Mouse (Mus musculus): ENCODE results near the gene Caln1. TPM values are rescaled to one million over a fixed set of nuclear protein-coding genes. Genes with fewer than 3 reads are reported as not detected.

The Caln1 gene
- total RNA-seq, 2 experiments from 2014 or later, result 129 to 132 TPM

DNA sequence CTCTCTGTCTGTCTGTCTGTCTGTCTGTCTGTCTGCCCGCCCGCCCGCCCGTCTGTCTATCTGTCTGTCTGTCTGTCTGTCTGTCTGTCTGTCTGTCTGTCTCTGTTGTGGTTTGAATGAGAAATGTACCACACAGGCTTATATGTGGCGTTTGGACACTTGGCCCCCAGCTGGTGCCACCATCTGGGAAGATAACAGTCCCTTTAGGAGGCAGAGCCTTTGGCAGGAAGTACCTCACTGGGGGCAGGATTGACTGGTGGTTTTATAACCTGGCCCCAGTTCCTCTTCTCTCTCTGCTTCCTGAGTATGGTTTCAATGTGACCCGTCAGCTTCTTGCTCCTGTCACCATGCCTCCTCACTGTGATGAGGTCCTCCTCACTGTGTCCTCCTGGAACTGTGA lies 40.5 kb downstream of the Caln1 start:
- no peak for TF ChIP-seq CTCF (conservative IDR thresholded peaks at IDR 0.05)
- no peak for DNase-seq (ENCODE audit: low spot score in 2 of 2)
- Histone ChIP-seq H3K27ac (no peak overlapping the region), H3K4me3 (no peak overlapping the region)

DNA sequence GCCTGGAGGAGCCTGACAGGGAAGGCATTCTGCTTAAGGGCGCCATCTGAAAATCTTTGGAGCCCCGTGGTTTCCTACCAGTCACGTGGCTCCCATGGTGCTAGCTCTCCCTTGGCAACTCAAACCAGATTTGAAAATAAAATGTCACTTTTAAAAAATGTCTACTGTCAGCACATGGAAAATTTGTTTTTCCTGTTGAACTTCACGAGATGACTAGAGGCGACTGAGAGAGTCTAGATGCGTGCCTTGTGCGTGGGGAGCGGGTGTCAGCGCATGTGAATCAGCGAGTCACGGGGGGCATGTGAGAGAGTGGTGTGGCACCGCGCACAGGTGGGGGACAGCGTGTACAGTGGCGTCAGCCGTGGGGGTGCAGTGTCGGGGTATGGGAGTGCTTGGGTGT lies 42.3 kb downstream of the Caln1 start:
- Histone ChIP-seq H3K4me3 (no peak overlapping the region), H3K27ac (no peak overlapping the region; the same call in 1 of the 2 replicates)
- DNase-seq (ENCODE audit: low spot score in 2 of 2), result peak in 1 of 2 experiments; percentile 28
- TF ChIP-seq CTCF (conservative IDR thresholded peaks at IDR 0.05), result no peak

DNA sequence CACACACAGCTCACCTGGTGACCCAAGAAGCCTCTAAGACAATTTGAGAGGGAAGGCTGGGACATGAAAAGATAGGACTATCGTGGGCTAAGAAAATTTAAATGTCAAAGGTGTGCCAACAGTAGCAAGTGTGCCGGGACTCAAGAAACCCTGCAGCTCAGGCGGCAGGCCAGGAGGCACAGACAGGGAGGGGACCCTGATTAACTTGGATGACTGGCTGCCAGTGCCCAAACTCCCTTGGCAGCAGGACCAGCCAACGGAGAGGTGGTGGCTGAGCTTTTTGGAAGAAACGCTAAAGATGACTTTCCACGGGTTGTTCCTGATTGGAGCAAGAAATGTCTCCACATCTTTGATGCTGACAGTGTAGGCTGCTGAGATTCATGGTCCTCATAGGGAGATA lies 78.2 kb downstream of the Caln1 start:
- no peak for DNase-seq (ENCODE audit: low spot score in 2 of 2)
- TF ChIP-seq CTCF (conservative IDR thresholded peaks at IDR 0.05), result no peak
- Histone ChIP-seq H3K4me3 (no peak overlapping the region), H3K27ac (no peak overlapping the region)

DNA sequence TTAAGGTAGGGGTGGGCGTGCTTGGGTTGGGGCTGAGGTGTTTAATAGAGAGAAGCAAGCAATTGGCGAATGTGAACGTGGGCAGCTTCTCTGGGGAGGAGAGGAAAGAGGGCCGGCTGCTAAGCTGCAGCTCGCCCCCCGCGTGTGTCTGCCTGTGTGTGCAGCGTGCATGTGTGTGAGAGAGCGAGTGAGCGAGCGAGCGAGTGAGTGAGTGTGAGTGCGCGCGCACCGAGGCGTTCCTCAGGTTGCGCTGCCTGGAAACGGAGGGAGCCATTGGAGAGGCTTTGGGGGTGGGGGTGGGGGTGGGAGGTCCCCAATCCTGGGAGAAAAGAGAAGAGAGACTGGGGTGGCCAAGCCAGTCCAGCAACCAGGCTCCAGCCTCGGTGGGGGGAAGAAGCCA lies 79.2 kb downstream of the Caln1 start:
- peak; percentile 62 to 65 for DNase-seq (ENCODE audit: low spot score in 2 of 2)
- Histone ChIP-seq H3K4me3 (peak overlapping the region; percentile 76), H3K27ac (peak overlapping the region; percentile 85)
- no peak for TF ChIP-seq CTCF (conservative IDR thresholded peaks at IDR 0.05)

DNA sequence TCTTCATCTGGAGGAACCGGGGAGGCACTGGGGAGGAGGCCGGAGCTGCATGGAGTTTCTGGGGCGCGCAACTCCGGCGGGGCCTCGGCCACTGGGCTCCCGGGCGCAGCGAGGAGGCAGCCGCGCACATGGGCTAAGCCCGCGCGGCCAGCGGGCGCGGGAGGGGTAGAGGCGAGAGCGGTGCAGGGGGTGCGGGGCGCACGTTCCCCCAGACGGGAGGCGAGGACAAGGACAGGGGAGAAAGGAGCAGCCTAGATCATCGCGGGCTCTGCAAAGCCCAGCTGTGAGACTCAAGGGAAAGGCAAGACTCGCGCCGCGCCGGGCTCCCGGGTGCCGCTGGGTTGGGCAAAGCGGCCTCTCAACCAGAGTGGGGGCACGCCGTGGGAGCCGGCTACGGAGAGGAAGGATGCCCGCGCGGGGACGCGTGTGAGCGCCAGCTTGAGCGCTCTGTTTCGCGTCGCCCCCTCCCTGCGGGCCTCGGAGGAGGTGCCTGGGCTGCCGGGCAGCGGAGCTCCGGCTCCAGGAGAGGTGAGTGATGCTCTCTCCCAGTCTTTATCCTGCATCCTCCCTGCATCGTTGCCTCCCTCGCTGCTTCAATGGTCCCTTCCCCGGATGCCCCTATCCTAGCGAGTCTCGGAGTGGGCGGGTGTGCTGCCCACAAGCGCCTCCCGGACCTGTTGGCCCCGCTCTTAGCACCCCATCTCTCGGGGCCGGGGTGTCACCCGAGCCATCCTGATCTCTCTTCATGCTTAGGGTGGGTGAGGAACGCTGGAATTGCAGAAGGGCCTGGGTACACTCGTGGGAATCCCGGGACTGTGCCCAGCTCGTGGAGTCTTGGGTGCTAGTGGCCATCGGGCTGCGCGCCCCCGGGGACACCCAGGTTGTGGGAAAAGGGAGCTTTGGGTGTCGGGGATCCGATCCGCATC lies 79.9 kb downstream of the Caln1 start:
- TF ChIP-seq CTCF (conservative IDR thresholded peaks at IDR 0.05), result 0 out of 2 replicates have a peak, but pooled peaks have one; percentile 17
- DNase-seq (ENCODE audit: low spot score in 2 of 2), result peak; percentile 49 to 52
- Histone ChIP-seq H3K27ac (peak overlapping the region; percentile 85), H3K4me3 (peak overlapping the region; percentile 76)

DNA sequence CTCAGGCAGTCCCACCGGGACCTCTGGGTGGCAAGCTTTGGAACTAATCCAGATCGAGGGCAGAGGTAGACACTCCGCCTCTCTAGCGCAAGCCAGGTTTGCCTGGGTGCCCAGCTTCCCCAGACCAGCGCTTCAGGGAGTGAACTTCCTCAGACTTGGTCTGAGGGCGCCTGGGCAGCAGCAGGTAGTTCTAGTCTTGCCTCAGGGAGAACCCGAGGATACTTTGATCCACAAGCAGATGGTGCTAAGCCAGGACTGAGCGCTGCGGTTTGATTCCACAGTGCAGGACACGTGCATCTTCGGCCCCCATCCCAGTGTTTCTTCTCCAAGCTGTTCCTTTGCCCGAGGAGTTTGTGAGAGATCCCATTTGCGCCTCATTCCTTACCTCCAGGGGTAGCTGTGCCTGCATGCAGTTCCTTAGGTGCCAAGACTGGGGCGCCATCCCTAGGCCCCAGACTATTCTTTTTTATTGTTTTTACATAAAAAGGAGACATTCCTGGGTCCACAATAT lies 80.8 kb downstream of the Caln1 start:
- TF ChIP-seq CTCF (conservative IDR thresholded peaks at IDR 0.05), result peak; percentile 71
- Histone ChIP-seq H3K27ac (peak overlapping the region; percentile 85), H3K4me3 (peak overlapping the region; percentile 76)
- peak; percentile 39 to 48 for DNase-seq (ENCODE audit: low spot score in 2 of 2)

DNA sequence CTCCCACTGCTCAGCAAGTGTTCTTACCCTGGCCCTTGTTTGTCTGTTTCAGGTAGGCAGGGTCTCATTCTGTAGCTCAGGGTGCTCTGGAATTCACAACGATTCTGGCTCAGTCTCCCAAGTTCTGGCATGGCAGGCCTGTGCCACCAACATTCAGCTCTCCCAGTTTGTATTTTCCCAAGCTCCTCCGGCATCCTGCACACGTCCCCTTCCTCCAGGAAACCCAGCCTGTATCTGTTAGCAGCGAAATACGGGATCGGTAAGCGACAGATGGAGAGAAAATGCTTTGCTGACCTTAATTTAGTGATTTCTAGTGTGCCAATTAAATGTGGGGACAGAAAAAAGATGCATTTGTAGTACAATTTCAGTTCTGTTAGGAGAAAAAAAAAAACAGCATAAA lies 88.8 kb downstream of the Caln1 start:
- Histone ChIP-seq H3K27ac (no peak overlapping the region; the same call in 1 of the 2 replicates), H3K4me3 (no peak overlapping the region)
- DNase-seq (ENCODE audit: low spot score in 2 of 2), result peak; percentile 28 to 55
- TF ChIP-seq CTCF (conservative IDR thresholded peaks at IDR 0.05), result no peak

DNA sequence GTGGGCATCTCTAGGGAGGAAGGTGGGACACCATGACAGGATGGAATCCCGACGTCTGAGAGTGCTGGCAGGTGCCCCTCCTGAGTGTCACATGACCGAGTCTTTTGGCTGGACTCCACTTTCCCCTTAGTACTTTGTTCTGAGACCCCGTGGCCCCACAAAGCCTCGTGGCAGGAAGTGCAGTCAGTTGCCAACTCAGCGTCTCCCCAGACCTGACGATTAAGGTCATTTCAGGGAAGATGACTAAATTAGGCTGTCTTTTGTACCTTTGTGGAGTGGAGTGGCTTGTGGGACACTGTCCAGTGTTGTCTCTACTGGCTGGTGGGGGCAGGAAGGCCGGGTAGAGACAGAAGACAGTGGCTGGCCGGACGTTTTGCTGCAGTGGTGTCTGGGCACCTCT lies 103.0 kb downstream of the Caln1 start:
- no peak for DNase-seq (ENCODE audit: low spot score in 2 of 2)
- no peak for TF ChIP-seq CTCF (conservative IDR thresholded peaks at IDR 0.05)

DNA sequence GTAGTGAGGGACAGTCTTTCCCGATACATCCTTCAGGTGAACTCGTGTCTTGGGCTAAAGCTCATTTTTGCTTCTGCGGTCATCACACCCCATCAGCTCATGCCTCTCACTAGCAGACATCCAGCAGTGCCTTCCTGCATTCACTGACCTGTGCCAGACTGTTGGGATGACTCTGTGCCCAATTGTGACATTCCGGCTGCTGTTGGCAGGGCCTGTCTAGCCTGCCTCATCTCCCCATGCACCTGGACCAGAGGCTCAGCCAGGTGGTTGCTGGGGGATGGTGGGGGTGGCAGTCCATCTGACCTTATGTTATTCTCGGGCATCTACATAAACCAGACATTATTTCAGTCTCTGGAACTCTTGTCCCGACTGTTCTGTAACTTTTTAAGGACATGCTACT lies 105.6 kb downstream of the Caln1 start:
- Histone ChIP-seq H3K27ac (no peak overlapping the region), H3K4me3 (no peak overlapping the region)
- DNase-seq (ENCODE audit: low spot score in 2 of 2), result no peak
- no peak for TF ChIP-seq CTCF (conservative IDR thresholded peaks at IDR 0.05)

More for the DNA sequence above, 103.0 kb downstream of the Caln1 start:
- H3K4me3 ChIP-seq, result no peak overlapping the region
- no peak overlapping the region for H3K27ac ChIP-seq

DNA sequence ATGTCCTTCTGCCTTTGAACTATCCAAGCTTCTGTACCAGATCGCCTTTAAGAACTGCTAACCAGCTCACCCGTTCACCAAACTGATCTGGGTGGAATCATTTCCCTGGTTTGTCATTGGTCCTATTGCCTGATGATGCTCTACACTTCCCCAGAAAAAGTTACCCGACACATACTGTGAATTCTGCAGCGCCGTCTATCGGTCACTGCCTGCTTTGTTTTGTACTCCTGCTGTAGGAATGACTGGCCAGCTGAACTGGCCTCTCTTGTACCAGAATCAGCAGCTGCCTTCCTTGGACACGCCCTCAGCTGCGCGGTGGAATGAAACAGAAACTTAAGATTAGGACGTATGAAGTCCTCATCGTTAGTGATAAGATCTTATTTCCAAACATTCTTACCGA lies 107.5 kb downstream of the Caln1 start:
- no peak overlapping the region for H3K4me3 ChIP-seq
- DNase-seq (ENCODE audit: low spot score in 2 of 2), result no peak
- peak; percentile 68 for TF ChIP-seq CTCF (conservative IDR thresholded peaks at IDR 0.05)
- no peak overlapping the region for H3K27ac ChIP-seq

DNA sequence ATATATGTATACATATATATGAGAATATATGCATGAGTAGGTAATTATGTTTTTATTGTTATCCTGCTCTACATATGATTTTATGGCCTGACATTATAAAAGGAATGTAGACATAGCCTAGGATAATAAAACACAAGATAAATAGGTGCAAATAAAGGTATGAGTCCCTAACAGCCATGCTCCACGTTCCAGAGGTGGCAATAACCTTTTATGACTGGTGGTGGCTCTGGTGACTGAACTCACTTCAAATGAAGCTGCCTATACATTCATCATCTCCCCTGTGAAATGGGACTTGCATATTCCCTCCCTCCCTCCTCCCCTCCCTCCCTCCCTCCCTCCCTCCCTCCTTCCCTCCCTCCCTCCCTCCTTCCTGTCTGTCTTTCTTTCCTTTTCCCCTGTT lies 111.0 kb downstream of the Caln1 start:
- no peak for TF ChIP-seq CTCF (conservative IDR thresholded peaks at IDR 0.05)
- no peak for DNase-seq (ENCODE audit: low spot score in 2 of 2)
- Histone ChIP-seq H3K27ac (no peak overlapping the region), H3K4me3 (no peak overlapping the region)

DNA sequence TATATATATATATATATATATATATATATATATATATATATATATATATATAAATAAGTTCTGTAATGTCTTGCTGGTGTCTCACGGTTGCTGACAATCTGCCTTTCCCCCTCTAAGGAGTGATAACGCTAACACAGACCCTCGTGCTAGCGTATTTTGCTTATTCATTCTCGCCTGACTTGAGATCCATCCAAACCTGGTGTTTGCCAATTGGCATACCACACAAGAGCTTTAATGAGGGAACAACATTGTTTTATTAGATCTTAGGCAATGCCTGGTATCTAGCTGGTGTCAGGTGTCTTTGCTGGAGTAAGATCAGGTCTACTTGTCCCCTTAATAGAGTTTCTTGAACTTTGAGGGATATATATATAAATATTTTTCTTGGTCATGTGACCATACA lies 122.2 kb downstream of the Caln1 start:
- Histone ChIP-seq H3K4me3 (no peak overlapping the region), H3K27ac (no peak overlapping the region)
- TF ChIP-seq CTCF (conservative IDR thresholded peaks at IDR 0.05), result no peak
- no peak for DNase-seq (ENCODE audit: low spot score in 2 of 2)

DNA sequence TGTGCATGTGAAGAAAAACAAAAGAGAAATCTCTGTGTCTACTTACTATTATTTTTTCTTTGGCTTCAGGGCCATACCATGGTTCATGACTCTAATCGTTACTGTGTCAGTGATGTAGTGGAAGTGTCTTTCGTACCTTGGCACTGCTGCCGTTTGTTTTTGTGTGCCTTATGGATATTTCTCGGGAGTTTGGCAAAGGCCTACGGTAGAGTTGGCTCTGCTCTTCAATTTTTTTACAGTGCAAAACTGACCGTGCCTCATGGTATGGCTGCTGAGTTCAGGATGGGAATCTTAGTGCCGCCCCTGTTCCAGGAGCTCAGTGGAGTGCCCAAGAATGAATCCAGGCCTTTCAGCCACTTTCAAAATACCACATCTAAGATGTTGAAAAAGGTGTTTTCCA lies 123.0 kb downstream of the Caln1 start:
- DNase-seq (ENCODE audit: low spot score in 2 of 2), result no peak
- no peak for TF ChIP-seq CTCF (conservative IDR thresholded peaks at IDR 0.05)
- Histone ChIP-seq H3K4me3 (no peak overlapping the region), H3K27ac (no peak overlapping the region)

DNA sequence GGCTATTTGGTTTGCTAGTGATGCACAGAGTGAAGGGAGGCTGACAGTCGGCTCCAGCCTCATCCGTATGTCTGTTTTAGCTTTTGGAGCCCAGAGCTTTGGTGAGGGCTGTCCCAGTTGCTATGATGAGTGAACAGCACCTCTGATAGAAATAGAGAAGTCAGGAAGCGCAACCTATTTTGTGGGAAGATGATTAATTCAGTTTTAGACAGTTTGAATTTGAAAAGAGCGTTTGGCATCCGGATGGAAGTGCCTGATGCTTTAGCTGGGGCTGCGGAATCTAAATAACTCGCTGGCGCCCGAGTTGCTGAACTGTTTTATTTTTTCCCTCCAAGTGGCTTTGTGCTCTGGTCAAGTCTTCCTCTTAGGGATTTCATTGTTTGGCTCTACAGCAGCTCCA lies 133.3 kb downstream of the Caln1 start:
- no peak for TF ChIP-seq CTCF (conservative IDR thresholded peaks at IDR 0.05)
- Histone ChIP-seq H3K27ac (peak overlapping the region; percentile 65; the same call in 1 of the 2 replicates), H3K4me3 (no peak overlapping the region)
- peak; percentile 13 to 55 for DNase-seq (ENCODE audit: low spot score in 2 of 2)
